Mouse (Mus musculus): ENCODE data around the gene S100a1.
A peak's percentile ranks its signal among the peaks of the same experiment; 100 is the strongest.

The S100a1 gene

DNA sequence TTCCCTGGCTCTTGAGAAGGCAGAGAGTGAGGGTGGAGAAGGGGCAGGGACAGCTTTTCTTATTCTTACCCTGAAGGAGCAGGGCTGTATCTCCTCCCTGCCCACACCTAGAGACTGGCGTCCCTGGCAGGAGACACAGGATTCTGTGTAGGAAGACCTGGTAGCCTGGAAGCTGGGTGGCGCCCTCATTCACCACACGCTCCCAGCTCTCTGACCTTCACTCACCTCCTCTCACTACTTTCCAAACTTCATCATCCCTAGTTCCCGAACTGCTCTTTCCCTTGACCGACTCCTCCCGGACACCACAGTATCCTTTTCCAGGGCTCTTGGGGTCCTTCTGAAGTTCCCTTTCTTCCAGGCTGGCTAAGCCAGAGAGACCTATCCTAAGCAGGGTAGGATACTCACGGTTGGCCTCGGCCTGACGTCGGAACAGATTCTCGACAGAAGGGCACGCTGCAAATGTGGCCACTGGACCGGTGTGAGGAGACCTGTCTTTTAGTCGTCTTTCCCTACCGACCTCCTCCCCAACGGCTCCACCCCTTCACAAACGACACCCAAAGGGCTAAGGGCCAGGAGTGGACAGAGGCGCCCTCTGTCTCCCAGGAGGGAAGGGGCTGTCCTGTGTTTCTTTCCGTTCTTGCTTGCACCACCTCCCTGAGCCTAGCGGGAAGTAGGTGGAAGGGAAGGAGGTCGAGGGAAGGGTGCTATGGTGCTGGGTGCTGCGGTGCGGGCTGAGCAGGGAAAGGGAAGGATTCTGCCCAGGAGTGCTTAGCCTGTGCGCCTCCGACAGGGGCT lies at the start of gene S100a1, which contains the start of gene S100a13:
Gene S100a1 (minus strand): TSS at position 597 of the 795 bp plus-strand sequence.
Gene S100a13 (plus strand): TSS at position 640 of the 795 bp plus-strand sequence.
- peak; percentile 48 for DNase-seq (ENCODE audit: extremely low spot score, low spot score)

DNA sequence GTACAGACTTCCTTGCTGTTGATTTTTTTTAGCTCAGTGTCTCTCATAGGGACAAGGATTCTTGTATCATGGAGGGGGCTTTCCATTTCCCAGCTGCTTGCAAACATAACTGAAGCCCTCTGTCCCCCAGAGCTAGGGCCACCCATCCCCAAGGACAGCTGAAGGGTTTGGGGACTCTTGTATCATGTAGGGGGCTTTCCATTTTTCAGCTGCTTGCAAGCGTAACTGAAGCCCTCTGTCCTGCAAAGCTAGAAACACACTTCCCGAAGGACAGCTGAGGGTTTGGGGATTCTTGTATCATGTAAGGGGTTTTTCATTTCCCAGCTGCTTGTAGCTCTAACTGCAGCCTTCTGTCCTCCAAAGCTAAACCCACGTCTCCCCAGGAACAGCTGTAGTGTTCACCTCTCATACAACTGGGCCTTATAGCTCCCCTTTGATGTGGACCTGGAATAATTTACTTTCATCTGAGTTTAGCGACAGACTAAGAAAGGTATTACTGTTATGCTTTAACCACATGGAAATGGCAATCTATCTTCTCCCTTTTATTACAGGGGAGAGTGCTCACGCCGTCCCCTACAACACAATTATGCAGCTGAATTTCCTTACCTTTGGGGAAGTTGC lies 45.9 kb upstream of the S100a1 start, which contains the start of gene S100a3:
Gene S100a3 (plus strand): TSS at position 571 of the 621 bp plus-strand sequence.
- no peak for DNase-seq (ENCODE audit: extremely low spot score, low spot score)

DNA sequence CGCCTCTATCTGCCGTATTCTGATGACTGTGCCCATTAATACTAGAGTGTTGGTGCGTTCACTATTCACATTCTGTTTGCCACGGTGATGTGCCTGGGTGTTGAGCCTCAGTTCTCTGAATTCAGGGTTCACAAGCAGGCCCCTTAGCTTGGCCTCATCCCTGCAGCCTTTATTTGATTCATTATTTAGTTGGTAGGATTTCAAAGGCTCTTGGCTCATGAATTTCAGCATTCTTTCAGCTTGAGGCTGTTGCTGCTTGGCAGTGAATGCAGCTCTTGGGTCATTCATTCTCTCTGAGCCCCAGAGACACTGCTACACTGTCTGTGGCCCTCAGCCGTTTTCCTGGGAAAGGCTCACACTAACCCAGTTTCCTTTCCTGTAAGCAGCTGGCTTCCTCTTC lies 41.8 kb upstream of the S100a1 start:
- DNase-seq (ENCODE audit: extremely low spot score, low spot score): no peak

GRCm38 (mm10) chr3:90552231-90552630 lies 38.0 kb upstream of the S100a1 start:
- DNase-seq (ENCODE audit: extremely low spot score, low spot score): no peak

- no peak for DNase-seq (ENCODE audit: extremely low spot score, low spot score)
Measured at GRCm38 (mm10) chr3:90550421-90550790, 36.2 kb upstream of the S100a1 start.

DNA sequence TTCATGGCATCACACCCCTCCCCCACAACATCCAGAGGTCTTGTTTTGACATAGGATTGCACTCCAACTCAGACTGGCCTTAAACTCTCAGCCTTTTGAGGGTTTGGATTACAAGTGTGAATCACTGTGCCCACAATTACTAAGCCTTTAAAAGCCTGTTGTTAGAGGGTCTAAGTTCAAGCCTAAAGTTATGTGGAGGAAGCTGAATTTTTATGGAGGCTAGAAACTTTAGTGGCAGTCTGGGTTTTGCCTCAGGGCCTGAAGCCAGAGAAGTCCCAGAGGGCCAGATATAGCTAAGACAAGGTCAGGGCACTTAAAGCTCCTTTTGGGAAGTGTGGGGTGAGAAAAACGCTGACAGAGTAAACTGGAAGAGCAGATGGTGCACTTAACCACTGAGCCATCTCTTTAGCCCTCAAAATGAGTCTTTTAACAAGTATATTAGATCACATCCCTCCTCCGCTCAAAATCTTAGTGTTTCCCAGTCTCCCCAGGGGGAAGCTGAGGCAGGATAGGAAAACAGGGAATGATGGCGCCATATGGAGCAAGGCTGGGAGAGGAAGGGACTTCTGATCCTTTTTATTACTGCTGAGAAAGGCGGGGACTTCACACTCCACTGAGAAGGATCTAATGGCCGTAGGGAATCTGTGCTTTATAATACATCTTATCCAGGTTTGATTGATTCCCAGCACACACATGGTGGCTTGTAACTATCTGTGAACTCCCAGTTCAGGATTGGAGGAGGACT lies 35.7 kb upstream of the S100a1 start:
- no peak for DNase-seq (ENCODE audit: extremely low spot score, low spot score)

DNA sequence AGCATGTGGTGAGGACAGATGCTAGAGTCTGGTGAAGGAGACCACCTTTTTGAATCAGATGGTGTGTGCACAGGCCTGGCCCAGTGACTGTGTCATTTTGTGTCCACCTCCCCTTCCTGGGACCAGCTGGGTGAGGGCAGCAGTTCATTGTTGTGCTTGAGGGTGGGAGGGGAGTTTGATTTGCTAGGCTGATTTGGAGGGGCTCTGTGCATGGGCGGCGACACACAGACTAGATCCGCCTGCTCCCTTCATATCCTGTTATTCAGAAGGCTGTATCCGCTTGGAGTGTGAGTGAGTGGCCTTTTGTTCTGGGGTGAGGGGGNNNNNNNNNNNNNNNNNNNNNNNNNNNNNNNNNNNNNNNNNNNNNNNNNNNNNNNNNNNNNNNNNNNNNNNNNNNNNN lies 26.7 kb upstream of the S100a1 start:
- DNase-seq (ENCODE audit: extremely low spot score, low spot score): peak; percentile 18

GRCm38 (mm10) chr3:90537905-90538296 lies 23.7 kb upstream of the S100a1 start:
- no peak for DNase-seq (ENCODE audit: extremely low spot score, low spot score)

GRCm38 (mm10) chr3:90537141-90537904 lies 23.1 kb upstream of the S100a1 start, which contains the start of gene S100a16:
S100a16 (plus strand) TSS chr3:90537254.
- no peak for DNase-seq (ENCODE audit: extremely low spot score, low spot score)

DNA sequence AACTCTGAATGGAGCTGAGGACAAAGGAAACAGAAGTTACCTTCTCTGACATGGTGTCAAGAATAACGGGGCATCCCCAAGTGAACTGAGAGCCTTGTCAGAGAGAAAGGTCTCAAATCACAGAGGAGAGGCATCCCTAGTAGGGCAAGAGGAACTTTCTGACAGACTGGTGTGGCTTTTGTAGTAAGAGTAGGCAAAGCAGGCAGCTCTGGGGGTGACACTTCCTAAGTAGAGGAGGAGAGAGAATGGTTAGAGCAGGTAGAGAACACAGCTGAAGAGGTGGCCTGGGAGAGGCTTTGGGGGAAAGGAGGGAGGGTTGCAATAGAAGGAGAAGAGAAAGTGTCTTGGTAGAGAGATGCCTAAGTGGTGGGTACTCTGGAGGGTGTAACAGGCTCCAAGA lies 21.3 kb upstream of the S100a1 start:
- DNase-seq (ENCODE audit: extremely low spot score, low spot score): no peak

- DNase-seq (ENCODE audit: extremely low spot score, low spot score): no peak
Measured at GRCm38 (mm10) chr3:90531713-90532112, 17.5 kb upstream of the S100a1 start.

GRCm38 (mm10) chr3:90527291-90527873 lies 13.2 kb upstream of the S100a1 start:
- no peak for DNase-seq (ENCODE audit: extremely low spot score, low spot score)

DNA sequence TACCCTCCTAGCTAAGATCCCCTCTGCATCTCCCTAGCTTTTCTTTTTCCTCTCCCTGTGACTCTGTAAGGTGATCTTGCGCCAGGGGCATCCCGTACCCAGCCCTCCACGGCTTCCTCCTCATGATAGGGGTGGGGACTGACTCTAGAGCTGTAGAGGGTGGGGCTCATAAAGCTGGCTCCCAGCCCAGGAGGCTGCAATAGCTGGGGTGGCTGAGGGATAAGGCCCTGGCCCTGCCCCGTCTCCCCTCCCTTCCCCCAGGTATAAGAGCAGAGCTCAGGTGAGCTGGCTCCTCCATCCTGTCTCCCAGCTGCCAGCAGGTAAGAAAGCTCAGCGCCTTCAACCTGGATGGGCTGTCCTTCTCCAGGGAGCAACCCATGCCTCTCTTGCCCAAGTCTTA lies 12.4 kb upstream of the S100a1 start, which contains the start of gene S100a14:
Gene S100a14 (plus strand): TSS at position 277 of the 400 bp plus-strand sequence.
- no peak for DNase-seq (ENCODE audit: extremely low spot score, low spot score)

DNA sequence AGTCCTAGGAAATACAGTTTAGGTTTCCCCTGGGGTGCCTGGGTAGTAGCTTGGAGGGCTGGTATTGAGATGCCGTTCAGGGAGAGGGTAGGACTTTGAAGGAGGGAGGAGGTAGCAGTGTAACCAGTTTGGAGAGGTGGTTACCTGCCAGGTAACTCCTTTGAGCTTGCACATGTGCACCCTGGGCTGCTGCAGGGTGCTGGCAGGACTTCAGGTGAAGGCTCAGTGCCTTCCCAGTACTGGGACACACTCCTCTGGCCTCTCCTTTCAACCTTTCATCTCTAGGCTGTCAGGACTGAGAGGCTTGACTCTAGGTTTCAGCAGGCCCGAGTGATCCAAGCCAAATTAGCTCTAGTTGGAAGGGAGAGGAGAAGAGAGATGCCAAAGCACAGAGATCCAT lies 11.9 kb upstream of the S100a1 start:
- no peak for DNase-seq (ENCODE audit: extremely low spot score, low spot score)

DNA sequence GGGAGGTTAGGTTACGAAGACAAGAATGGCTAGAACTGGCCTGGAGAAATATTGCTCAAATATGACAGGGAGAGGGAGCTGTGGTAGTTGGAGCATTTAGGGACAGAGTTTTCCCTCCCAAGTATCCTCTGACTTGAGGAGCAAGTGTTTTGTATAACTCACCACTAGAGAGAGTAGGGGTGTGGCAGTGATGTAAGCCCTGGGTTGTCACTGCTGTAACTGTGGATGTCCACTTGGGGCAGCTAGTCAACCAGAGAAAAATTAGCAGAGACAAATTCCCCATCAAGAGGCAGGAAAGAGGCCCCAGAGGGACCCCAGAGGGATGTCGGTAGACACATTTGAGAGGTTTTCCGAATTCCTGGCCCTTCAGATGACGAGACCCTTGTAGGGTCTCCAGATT lies 11.2 kb upstream of the S100a1 start:
- no peak for DNase-seq (ENCODE audit: extremely low spot score, low spot score)

DNA sequence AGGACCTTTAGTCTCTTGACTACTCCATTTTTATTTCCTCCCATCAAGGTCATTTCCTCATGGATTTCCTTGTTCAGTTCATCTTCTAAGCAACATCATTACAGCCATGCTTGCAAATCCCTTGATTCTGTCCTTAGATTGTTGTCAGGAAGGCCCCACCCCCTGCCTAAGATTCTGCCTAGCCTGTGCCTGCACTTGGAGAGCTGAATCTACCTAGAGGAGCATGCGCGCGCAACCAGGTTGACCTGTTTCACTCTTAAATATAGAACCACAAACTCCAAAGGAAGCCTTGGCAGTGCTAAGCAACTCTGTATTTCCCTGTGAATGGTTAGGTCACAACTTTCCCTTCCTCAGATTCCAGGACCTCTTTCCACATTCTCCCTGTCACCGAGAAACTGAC lies 3.5 kb upstream of the S100a1 start:
- DNase-seq (ENCODE audit: extremely low spot score, low spot score): no peak

GRCm38 (mm10) chr3:90515789-90516188 lies 1.6 kb upstream of the S100a1 start:
- no peak for DNase-seq (ENCODE audit: extremely low spot score, low spot score)

DNA sequence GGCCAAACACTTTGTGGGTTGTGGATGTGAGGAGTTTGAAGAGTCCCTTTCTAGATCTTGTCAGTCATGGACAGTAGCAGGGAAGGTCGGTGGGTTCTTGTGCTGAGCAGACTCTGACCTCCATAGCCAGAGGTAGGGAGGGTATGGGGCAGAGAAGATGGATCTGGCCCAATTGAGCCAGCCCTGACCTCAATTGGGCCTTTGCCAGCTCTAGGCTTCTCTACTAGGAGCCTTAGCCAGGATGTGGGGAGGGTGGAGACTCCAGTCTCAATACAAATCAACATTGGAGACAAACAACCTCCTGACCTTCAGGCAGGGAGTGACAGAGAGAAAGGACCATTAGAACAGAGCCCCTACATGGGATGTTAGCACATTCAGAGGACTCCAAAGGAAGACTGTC lies 1.1 kb upstream of the S100a1 start:
- no peak for DNase-seq (ENCODE audit: extremely low spot score, low spot score)

GRCm38 (mm10) chr3:90514691-90515090 lies 499 bp upstream of the S100a1 start:
- peak; percentile 66 for DNase-seq (ENCODE audit: extremely low spot score, low spot score)

DNA sequence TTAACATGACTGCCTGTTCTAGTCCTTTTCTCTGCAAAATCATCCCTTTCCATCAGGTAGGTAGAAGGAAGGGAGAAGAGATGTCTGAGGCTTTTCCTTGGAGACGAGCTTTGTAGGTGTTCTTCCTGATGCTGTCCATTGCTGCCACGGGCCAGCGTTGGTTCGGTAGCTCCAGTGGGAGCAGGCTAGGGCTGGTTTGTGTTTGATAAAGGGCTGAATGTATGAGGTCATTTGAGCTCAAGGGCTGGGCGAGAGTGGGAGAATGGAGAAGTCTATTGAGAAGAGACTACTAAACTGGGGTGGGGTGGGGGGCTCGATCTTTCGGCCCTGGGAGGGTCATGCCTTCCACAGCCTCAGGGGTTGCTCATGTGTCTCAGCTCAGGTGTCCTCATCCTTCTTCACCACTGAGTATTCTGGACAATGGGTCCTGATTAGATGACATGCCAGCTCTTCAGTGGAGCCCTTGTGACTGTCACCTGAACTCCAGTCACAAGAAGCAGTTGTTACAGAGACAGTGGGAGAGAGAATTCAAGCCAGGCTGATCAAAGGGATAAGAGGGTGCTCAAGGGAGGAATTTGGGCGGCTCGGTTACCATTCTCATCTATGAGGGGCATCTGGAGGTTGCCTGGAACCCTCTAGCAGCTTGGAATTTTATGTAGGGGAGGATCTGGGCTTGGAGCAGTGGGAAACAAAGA lies 1.1 kb downstream of the S100a1 start:
- DNase-seq (ENCODE audit: extremely low spot score, low spot score): no peak
